Mouse (Mus musculus) cerebellum, adult 11-12 months (tissue): ENCODE results near the gene Tma7.
A peak's percentile ranks its signal among the peaks of the same experiment; 100 is the strongest.

ENCODE experiments used
- DNase-seq: peaks from one replicate; pipeline ENCODE4 v3.0.0; 2022

Gene Tma7

GRCm38 (mm10) chr9:109060184-109060897 lies 22.0 kb downstream of the Tma7 start:
- DNase-seq: peak; percentile 53

GRCm38 (mm10) chr9:109059136-109059903 lies 23.1 kb downstream of the Tma7 start, which contains the start of gene Trex1:
TSS of gene Trex1 (minus strand) at chr9:109059734.
- peak; percentile 84 for DNase-seq

GRCm38 (mm10) chr9:109058006-109058765 lies 24.2 kb downstream of the Tma7 start:
- no peak for DNase-seq

GRCm38 (mm10) chr9:109057543-109057942 lies 24.8 kb downstream of the Tma7 start:
- no peak for DNase-seq

GRCm38 (mm10) chr9:109056916-109057315 lies 25.5 kb downstream of the Tma7 start:
- no peak for DNase-seq

GRCm38 (mm10) chr9:109056081-109056690 lies 26.2 kb downstream of the Tma7 start:
- no peak for DNase-seq

GRCm38 (mm10) chr9:109055271-109056030 lies 26.9 kb downstream of the Tma7 start:
- DNase-seq: peak; percentile 54

- DNase-seq: peak; percentile 66
Measured at GRCm38 (mm10) chr9:109054712-109055111, 27.7 kb downstream of the Tma7 start.

- no peak for DNase-seq
Measured at GRCm38 (mm10) chr9:109053851-109054250, 28.5 kb downstream of the Tma7 start.

GRCm38 (mm10) chr9:109053366-109053765 lies 29.0 kb downstream of the Tma7 start:
- no peak for DNase-seq

- DNase-seq: no peak
Measured at GRCm38 (mm10) chr9:109052490-109053260, 29.7 kb downstream of the Tma7 start.

- no peak for DNase-seq
Measured at GRCm38 (mm10) chr9:109051651-109052489, 30.5 kb downstream of the Tma7 start.

GRCm38 (mm10) chr9:109051011-109051501 lies 31.3 kb downstream of the Tma7 start:
- no peak for DNase-seq

GRCm38 (mm10) chr9:109050674-109050997 lies 31.8 kb downstream of the Tma7 start:
- no peak for DNase-seq

GRCm38 (mm10) chr9:109049996-109050673 lies 32.3 kb downstream of the Tma7 start:
- DNase-seq: no peak

GRCm38 (mm10) chr9:109049316-109049715 lies 33.1 kb downstream of the Tma7 start:
- no peak for DNase-seq

GRCm38 (mm10) chr9:109046306-109046705 lies 36.1 kb downstream of the Tma7 start:
- no peak for DNase-seq

- no peak for DNase-seq
Measured at GRCm38 (mm10) chr9:109041351-109041750, 41.0 kb downstream of the Tma7 start.

GRCm38 (mm10) chr9:109040906-109041305 lies 41.5 kb downstream of the Tma7 start:
- DNase-seq: no peak

- DNase-seq: no peak
Measured at GRCm38 (mm10) chr9:109040216-109040615, 42.2 kb downstream of the Tma7 start.
